Mouse (Mus musculus): ENCODE results near the gene Gjd3. TPM values are rescaled to one million over a fixed set of nuclear protein-coding genes. Genes with fewer than 3 reads are reported as not detected.

Gene Gjd3
- polyA plus RNA-seq (2014; fragmentation: Illumina TruSeq; extraction: RNeasy Lipid Tissue Mini Kit (QIAGEN cat#74804); ENCODE audit: low read depth, low replicate concordance), result not detected

DNA sequence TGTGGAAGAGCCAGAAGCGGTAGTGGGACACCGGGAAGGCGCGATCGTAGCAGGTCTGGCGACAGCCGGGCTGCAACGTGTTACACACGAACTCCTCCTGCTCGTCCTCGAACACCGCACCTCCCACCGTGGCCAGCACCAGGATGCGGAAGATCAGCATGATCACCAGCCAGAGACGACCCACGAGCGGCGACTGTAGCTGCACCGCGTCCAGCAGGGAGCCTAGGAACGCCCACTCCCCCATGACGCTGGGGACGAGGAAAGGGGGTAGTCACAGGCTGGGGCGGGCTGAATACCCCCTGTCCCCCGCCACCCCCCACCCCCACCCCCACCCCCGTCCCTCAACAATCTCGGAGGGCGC lies at the start of gene Gjd3:
Gene Gjd3, minus strand, starts transcription at position 244 of the 361 bp plus-strand sequence.

DNA sequence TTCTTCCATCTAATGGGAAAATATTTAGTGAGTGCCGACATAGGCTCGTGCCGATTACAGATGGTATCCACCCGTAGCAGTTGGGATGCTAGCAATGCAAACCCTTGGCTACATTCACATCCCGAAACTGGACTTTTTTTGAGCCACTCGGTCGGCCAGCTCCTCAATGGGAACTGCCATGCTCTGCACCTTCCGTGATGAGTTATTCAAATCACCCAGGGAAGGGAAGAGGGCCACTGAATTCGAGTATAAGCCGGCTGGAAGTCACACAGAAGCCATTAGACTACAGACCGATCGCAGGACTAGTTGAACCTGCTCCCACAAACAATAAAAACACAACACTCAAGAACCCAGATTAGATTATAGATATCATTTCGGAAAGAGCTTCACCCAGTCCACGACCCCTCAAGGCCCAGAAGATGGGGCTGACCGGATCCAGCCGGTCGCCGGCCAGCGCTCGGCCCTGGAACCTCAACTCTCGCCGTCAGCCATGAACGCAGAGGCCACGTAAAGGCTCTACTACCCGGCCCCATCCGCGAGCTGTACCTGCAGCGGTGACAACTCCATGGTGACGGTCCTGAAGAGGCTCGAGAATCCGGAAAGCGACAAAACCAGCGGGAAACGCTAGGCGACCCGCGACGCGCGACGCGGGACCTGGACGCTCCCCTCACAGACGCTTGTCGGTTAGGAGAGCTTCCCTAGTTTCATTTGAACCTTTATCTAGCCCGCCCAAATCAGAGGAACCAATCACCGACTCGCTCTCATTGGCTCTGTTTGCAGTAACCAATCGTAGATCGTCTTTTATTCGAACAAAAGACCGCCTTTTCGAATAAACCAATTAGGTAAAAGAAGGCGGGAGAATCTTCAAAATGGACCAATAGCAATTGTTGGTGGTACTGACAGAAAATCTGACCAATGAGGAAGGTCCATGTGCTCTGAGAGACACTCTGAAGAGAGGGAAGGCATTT lies 41.0 kb upstream of the Gjd3 start, which contains the start of gene Top2a:
Gene Top2a, minus strand, starts transcription at position 690 of the 968 bp plus-strand sequence.

Other genes starting within 250 kb of the Gjd3 start
- gene Thra, start 242.4 kb downstream of the Gjd3 start, polyA plus RNA-seq (2014; fragmentation: Illumina TruSeq; extraction: RNeasy Lipid Tissue Mini Kit (QIAGEN cat#74804); ENCODE audit: low read depth, low replicate concordance), result 99.6 TPM
- 43.3 TPM for gene Nr1d1, start 207.7 kb downstream of the Gjd3 start, polyA plus RNA-seq (2014; fragmentation: Illumina TruSeq; extraction: RNeasy Lipid Tissue Mini Kit (QIAGEN cat#74804); ENCODE audit: low read depth, low replicate concordance)
- 72.5 TPM for gene Msl1, start 187.5 kb downstream of the Gjd3 start, polyA plus RNA-seq (2014; fragmentation: Illumina TruSeq; extraction: RNeasy Lipid Tissue Mini Kit (QIAGEN cat#74804); ENCODE audit: low read depth, low replicate concordance)
- 20.0 TPM for gene Casc3, start 178.1 kb downstream of the Gjd3 start, polyA plus RNA-seq (2014; fragmentation: Illumina TruSeq; extraction: RNeasy Lipid Tissue Mini Kit (QIAGEN cat#74804); ENCODE audit: low read depth, low replicate concordance)
- 2.1 TPM for gene Rapgefl1, start 146.2 kb downstream of the Gjd3 start, polyA plus RNA-seq (2014; fragmentation: Illumina TruSeq; extraction: RNeasy Lipid Tissue Mini Kit (QIAGEN cat#74804); ENCODE audit: low read depth, low replicate concordance)
- gene Wipf2, start 119.4 kb downstream of the Gjd3 start, polyA plus RNA-seq (2014; fragmentation: Illumina TruSeq; extraction: RNeasy Lipid Tissue Mini Kit (QIAGEN cat#74804); ENCODE audit: low read depth, low replicate concordance), result 5.2 TPM
- gene Cdc6, start 75.2 kb downstream of the Gjd3 start, polyA plus RNA-seq (2014; fragmentation: Illumina TruSeq; extraction: RNeasy Lipid Tissue Mini Kit (QIAGEN cat#74804); ENCODE audit: low read depth, low replicate concordance), result 0.29 TPM
- gene Rara, start 55.2 kb downstream of the Gjd3 start, polyA plus RNA-seq (2014; fragmentation: Illumina TruSeq; extraction: RNeasy Lipid Tissue Mini Kit (QIAGEN cat#74804); ENCODE audit: low read depth, low replicate concordance), result 8.3 TPM
- gene Top2a, start 41.2 kb upstream of the Gjd3 start, polyA plus RNA-seq (2014; fragmentation: Illumina TruSeq; extraction: RNeasy Lipid Tissue Mini Kit (QIAGEN cat#74804); ENCODE audit: low read depth, low replicate concordance), result 0.60 TPM
- 96.6 TPM for gene Igfbp4, start 58.2 kb upstream of the Gjd3 start, polyA plus RNA-seq (2014; fragmentation: Illumina TruSeq; extraction: RNeasy Lipid Tissue Mini Kit (QIAGEN cat#74804); ENCODE audit: low read depth, low replicate concordance)
- gene Tns4, start 106.3 kb upstream of the Gjd3 start, polyA plus RNA-seq (2014; fragmentation: Illumina TruSeq; extraction: RNeasy Lipid Tissue Mini Kit (QIAGEN cat#74804); ENCODE audit: low read depth, low replicate concordance), result 0.42 TPM
- 0.52 TPM for gene Ccr7, start 172.1 kb upstream of the Gjd3 start, polyA plus RNA-seq (2014; fragmentation: Illumina TruSeq; extraction: RNeasy Lipid Tissue Mini Kit (QIAGEN cat#74804); ENCODE audit: low read depth, low replicate concordance)
- 75.9 TPM for gene Smarce1, start 248.0 kb upstream of the Gjd3 start, polyA plus RNA-seq (2014; fragmentation: Illumina TruSeq; extraction: RNeasy Lipid Tissue Mini Kit (QIAGEN cat#74804); ENCODE audit: low read depth, low replicate concordance)

Data from heart, adult 10 weeks (tissue).